Comparison of ENCODE assay signal across 29 mouse cellular contexts in genomic region chr13:30801886-30802285, GRCm38 (mm10). TPM values are rescaled to one million over a fixed set of nuclear protein-coding genes. Genes with fewer than 3 reads are reported as not detected.
DNase-seq lines count a peak whose midpoint lies in the region; ATAC-seq and TF ChIP-seq lines count a peak whose summit lies in the region.
"Had no signal": no experiment of that assay in that cellular context is flagged by ENCODE, and none has a peak within 500 bp of the region (broad histone marks: within the 10 kb centered on the region; RNA-seq: fewer than 3 reads in every experiment).

No protein-coding gene starts in this region.

- no peaks in the 10 kb centered on the region for H3K36me3 ChIP-seq in hindbrain, embryonic 16.5 days (ENCODE audit: control insufficient read depth, insufficient read depth, low read length)
- H3K36me3 ChIP-seq in hindbrain, postnatal 0 days (ENCODE audit: insufficient read depth, low read length), result peaks cover 3% of the 10 kb centered on the region; the same call in 1 of the 2 replicates
- H3K36me3 ChIP-seq in kidney, embryonic 16.5 days (ENCODE audit: insufficient read depth, low read length), result no peaks in the 10 kb centered on the region
- H3K36me3 ChIP-seq: embryonic facial prominence, embryonic 10.5 days; embryonic facial prominence, embryonic 13.5 days; forebrain, embryonic 12.5 days; forebrain, embryonic 15.5 days; heart, embryonic 12.5 days; heart, embryonic 15.5 days; hindbrain, embryonic 10.5 days had no signal

- H3K27me3 ChIP-seq in hindbrain, embryonic 16.5 days (replicated peaks; ENCODE audit: control insufficient read depth, insufficient read depth, low read length), result no peaks in the 10 kb centered on the region
- no peaks in the 10 kb centered on the region for H3K27me3 ChIP-seq in hindbrain, postnatal 0 days (ENCODE audit: insufficient read depth, low read length)
- H3K27me3 ChIP-seq in kidney, embryonic 16.5 days (ENCODE audit: insufficient read depth, low read length), result no peaks in the 10 kb centered on the region
- H3K27me3 ChIP-seq: embryonic facial prominence, embryonic 13.5 days; forebrain, embryonic 12.5 days; forebrain, embryonic 15.5 days; heart, embryonic 12.5 days; heart, embryonic 15.5 days had no signal

- H3K4me1 ChIP-seq in hindbrain, embryonic 16.5 days (ENCODE audit: control insufficient read depth, insufficient read depth, low read depth, low read length), result no peaks in the 10 kb centered on the region
- no peaks in the 10 kb centered on the region for H3K4me1 ChIP-seq in hindbrain, postnatal 0 days (ENCODE audit: insufficient read depth, low read length)
- no peaks in the 10 kb centered on the region for H3K4me1 ChIP-seq in kidney, embryonic 16.5 days (ENCODE audit: insufficient read depth, low read length)
- H3K4me1 ChIP-seq: forebrain, embryonic 12.5 days; forebrain, embryonic 15.5 days; heart, embryonic 12.5 days; heart, embryonic 15.5 days had no signal

- H3K27ac ChIP-seq in hindbrain, embryonic 16.5 days (ENCODE audit: low read depth, low read length), result no peak overlapping the region
- H3K27ac ChIP-seq in hindbrain, postnatal 0 days, result no peak overlapping the region
- no peak overlapping the region for H3K27ac ChIP-seq in kidney, embryonic 16.5 days (ENCODE audit: low read length)
- H3K27ac ChIP-seq: embryonic facial prominence, embryonic 10.5 days; embryonic facial prominence, embryonic 13.5 days; forebrain, embryonic 12.5 days; forebrain, embryonic 15.5 days; heart, embryonic 15.5 days; hindbrain, embryonic 10.5 days; hindbrain, embryonic 14.5 days had no signal

- no peaks in the 10 kb centered on the region for H3K9me3 ChIP-seq in hindbrain, embryonic 16.5 days (ENCODE audit: control insufficient read depth, low read length)
- H3K9me3 ChIP-seq in hindbrain, postnatal 0 days (ENCODE audit: low read length), result no peaks in the 10 kb centered on the region
- no peaks in the 10 kb centered on the region for H3K9me3 ChIP-seq in kidney, embryonic 16.5 days (ENCODE audit: low read length)
- H3K9me3 ChIP-seq: embryonic facial prominence, embryonic 10.5 days; embryonic facial prominence, embryonic 13.5 days; forebrain, embryonic 12.5 days; forebrain, embryonic 15.5 days; heart, embryonic 12.5 days; heart, embryonic 15.5 days; hindbrain, embryonic 10.5 days had no signal

- H3K4me3 ChIP-seq in hindbrain, embryonic 16.5 days (ENCODE audit: low read length), result no peak overlapping the region
- H3K4me3 ChIP-seq in hindbrain, postnatal 0 days (ENCODE audit: low read length), result no peak overlapping the region
- no peak overlapping the region for H3K4me3 ChIP-seq in kidney, embryonic 16.5 days (ENCODE audit: low read length)
- H3K4me3 ChIP-seq: embryonic facial prominence, embryonic 10.5 days; embryonic facial prominence, embryonic 13.5 days; erythroblast, embryonic 14.5 days; forebrain, embryonic 12.5 days; forebrain, embryonic 15.5 days; heart, embryonic 12.5 days; heart, embryonic 15.5 days; hindbrain, embryonic 10.5 days had no signal

- no peak for ATAC-seq in CD4-positive, CD25-positive, alpha-beta regulatory T cell, adult 4 months
- 0 out of 2 replicates have a peak, but pooled peaks have one; percentile 37 for ATAC-seq in hindbrain, embryonic 16.5 days
- no peak for ATAC-seq in hindbrain, postnatal 0 days
- no peak for ATAC-seq in kidney, embryonic 16.5 days (ENCODE audit: low FRiP score, low TSS enrichment)
- ATAC-seq: activated CD4-positive, CD25-positive, alpha-beta regulatory T cell, adult 4 months; forebrain, embryonic 15.5 days; inflammation-experienced regulatory T-cells, adult 6 months had no signal

- DNase-seq in CD4-positive, CD25-positive, alpha-beta regulatory T cell, adult 2 months (ENCODE audit: low read depth, low spot score), result peak; percentile 33
- DNase-seq in hindbrain, postnatal 0 days (ENCODE audit: low spot score), result no peak
- DNase-seq in thymus, postnatal 0 days (ENCODE audit: low spot score), result peak; percentile 64
- peak; percentile 69 for DNase-seq in thymus, postnatal 25 days
- DNase-seq in MN1 (ENCODE audit: low spot score), result no peak
- DNase-seq: adrenal gland, postnatal 10 days; adrenal gland, postnatal 36 days; cerebellum, adult 18-20 months; cerebellum, adult 9-10 months; cerebellum, postnatal 14 days; gastrocnemius, postnatal 25 days; heart, adult 18-20 months; heart, postnatal 10 days; heart, postnatal 36 days had no signal

- WGBS in hindbrain, embryonic 16.5 days, result 74% methylated on average over 4 of the region's 4 CpGs
- 75% methylated on average over 4 of the region's 4 CpGs for WGBS in hindbrain, postnatal 0 days
- WGBS in kidney, embryonic 16.5 days, result 86% methylated on average over 4 of the region's 4 CpGs

- H3K4me2 ChIP-seq in hindbrain, embryonic 16.5 days (ENCODE audit: low read length), result no peak overlapping the region
- H3K4me2 ChIP-seq in hindbrain, postnatal 0 days (ENCODE audit: low read depth, low read length), result no peak overlapping the region
- no peak overlapping the region for H3K4me2 ChIP-seq in kidney, embryonic 16.5 days (replicated peaks; ENCODE audit: low read depth, low read length)
- H3K4me2 ChIP-seq: embryonic facial prominence, embryonic 13.5 days; forebrain, embryonic 12.5 days; forebrain, embryonic 15.5 days; heart, embryonic 12.5 days; heart, embryonic 15.5 days; hindbrain, embryonic 14.5 days had no signal

- no peak overlapping the region for H3K9ac ChIP-seq in hindbrain, embryonic 16.5 days (ENCODE audit: low read depth, low read length)
- H3K9ac ChIP-seq in hindbrain, postnatal 0 days (replicated peaks; ENCODE audit: low read length), result no peak overlapping the region
- H3K9ac ChIP-seq in kidney, embryonic 16.5 days (replicated peaks; ENCODE audit: low read length), result no peak overlapping the region
- H3K9ac ChIP-seq: embryonic facial prominence, embryonic 13.5 days; forebrain, embryonic 12.5 days; forebrain, embryonic 15.5 days; heart, embryonic 12.5 days; heart, embryonic 15.5 days; hindbrain, embryonic 14.5 days had no signal

- TF ChIP-seq CTCF in hindbrain, postnatal 0 days (IDR thresholded peaks at IDR 0.05; ENCODE audit: low read depth), result no peak

RNA-seq across cellular contexts. Expression of gene Irf4, which starts 52.9 kb away (rescaled TPM):
- polyA plus RNA-seq in CD4-positive, CD25-positive, alpha-beta regulatory T cell, adult 4 months (2017; shearing (Covaris generic)), result 10 to 100 TPM; 14.8 to 22.6 TPM
- polyA plus RNA-seq in hindbrain, embryonic 16.5 days (2015; fragmentation: Nextera tagmentation; extraction: Ambion mirVana), result 0.06 and 0.20 TPM in 2 replicates
- total RNA-seq in hindbrain, postnatal 0 days (2014; rRNA removed), result not detected in 2 replicates
- polyA plus RNA-seq in hindbrain, postnatal 0 days (2015; fragmentation: Nextera tagmentation; extraction: Ambion mirVana), result 0.06 and 0.08 TPM in 2 replicates
- polyA plus RNA-seq in thymus, postnatal 0 days (2015; fragmentation: Nextera tagmentation; extraction: Ambion mirVana), result 1.6 and 1.7 TPM in 2 replicates
- 0.15 and 0.22 TPM in 2 replicates for polyA plus RNA-seq in kidney, embryonic 16.5 days (2015; fragmentation: Nextera tagmentation; extraction: Ambion mirVana)
- total RNA-seq: MEL had no signal
- polyA plus RNA-seq: erythroblast, embryonic 14.5 days; hindbrain, embryonic 10.5 days had no signal

Comparison
In these comparisons a context has a peak if more than half of its experiments do, and no peak if none do; other contexts are left out.
1. DNase-seq: peak in CD4-positive, CD25-positive, alpha-beta regulatory T cell, adult 2 months (single experiment), thymus, postnatal 0 days (single experiment) and thymus, postnatal 25 days (single experiment); none in hindbrain, postnatal 0 days (single experiment) and MN1 (single experiment).